Mouse (Mus musculus): Measurements from ENCODE around the gene Car3. TPM values are rescaled to one million over a fixed set of nuclear protein-coding genes. Genes with fewer than 3 reads are reported as not detected.

Car3 gene
- total and polyA plus RNA-seq, 3 experiments = 1.7 to 4.9 TPM; not detected in 1

DNA sequence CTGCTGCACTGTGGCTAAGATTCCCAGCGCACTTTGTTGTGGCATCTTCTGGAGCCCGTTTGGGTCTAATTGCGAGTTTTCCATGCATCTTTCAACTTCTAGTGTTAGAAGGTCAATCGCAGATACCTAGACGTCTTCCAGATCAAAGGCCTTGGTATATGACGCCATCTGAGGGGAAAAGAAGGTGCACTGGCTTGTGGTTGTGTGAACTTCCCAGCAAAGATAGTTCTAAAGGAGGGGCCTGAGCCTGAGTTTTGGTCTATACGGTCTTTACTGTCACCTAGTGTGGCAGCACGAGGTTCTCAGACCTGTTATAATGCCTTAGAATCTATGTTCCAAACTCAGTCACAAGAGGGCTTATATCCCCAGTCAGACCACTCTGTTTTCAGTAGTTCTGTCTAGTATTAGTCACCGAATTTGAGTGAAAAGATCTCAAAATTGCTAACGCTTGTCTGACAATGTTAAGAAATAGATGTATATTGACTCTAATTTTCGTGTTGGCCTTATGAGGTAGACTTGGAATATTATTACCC is 23.9 kb downstream of the Car3 start:
- Histone ChIP-seq H3K9me3 (replicated peaks; ENCODE audit: insufficient read depth, low read length) (no peaks in the 10 kb centered on the region), H3K4me1 (ENCODE audit: control insufficient read depth in 1 of 2, insufficient read depth in 2 of 2, low read length in 2 of 2) (peaks cover 23 to 38% of the 10 kb centered on the region in 2 experiments), H3K27ac (ENCODE audit: control insufficient read depth, low read depth, low read length) (peak overlapping the region; percentile 85), H3K27me3 (ENCODE audit: control insufficient read depth in 1 of 2, insufficient read depth in 2 of 2, low read length in 2 of 2) (no peaks in the 10 kb centered on the region), H3K9ac (ENCODE audit: control insufficient read depth, low read depth, low read length, poor library complexity, severe bottlenecking) (peak overlapping the region; percentile 96), H3K36me3 (ENCODE audit: control insufficient read depth in 1 of 2, insufficient read depth in 2 of 2, low read length in 2 of 2) (peaks cover 3 to 57% of the 10 kb centered on the region in 2 experiments), H3K79me2 (ENCODE audit: control insufficient read depth, insufficient read depth, low read length, poor library complexity) (peaks cover 50% of the 10 kb centered on the region), H3K4me3 (ENCODE audit: control insufficient read depth in 1 of 2, insufficient read depth in 1 of 2, low read depth in 2 of 2, low read length in 2 of 2) (peak overlapping the region; percentile 66 to 90)
- no peak for DNase-seq (ENCODE audit: low read depth, low spot score)
- TF ChIP-seq USF1 (IDR thresholded peaks at IDR 0.05; ENCODE audit: low read depth, low read length) = no peak
- no peak for TF ChIP-seq POLR2AphosphoS2 (IDR thresholded peaks at IDR 0.05; ENCODE audit: low read length)
- TF ChIP-seq ELF1 (IDR thresholded peaks at IDR 0.05; ENCODE audit: low read depth, low read length) = no peak
- no peak for TF ChIP-seq POLR2AphosphoS5 (IDR thresholded peaks at IDR 0.05; ENCODE audit: borderline replicate concordance, low read depth, low read length)
- TF ChIP-seq ETS1 (IDR thresholded peaks at IDR 0.05; ENCODE audit: low read depth, low read length) = no peak
- TF ChIP-seq SMC3 (IDR thresholded peaks at IDR 0.05; ENCODE audit: low read depth, low read length) = peak; percentile 17; the same call in 1 of the 2 replicates
- no peak for TF ChIP-seq KAT2A (conservative IDR thresholded peaks at IDR 0.05; ENCODE audit: low read depth, low read length)
- no peak for TF ChIP-seq TCF12 (IDR thresholded peaks at IDR 0.05; ENCODE audit: low read depth, low read length)
- TF ChIP-seq RAD21 (IDR thresholded peaks at IDR 0.05; ENCODE audit: low read depth, low read length) = peak; percentile 18; the same call in 1 of the 2 replicates
- TF ChIP-seq JUND (IDR thresholded peaks at IDR 0.05; ENCODE audit: low read depth, low read length) = no peak
- TF ChIP-seq MAX (IDR thresholded peaks at IDR 0.05; ENCODE audit: low read length) = 0 out of 2 replicates have a peak, but pooled peaks have one; percentile 37
- no peak for TF ChIP-seq ZNF384 (IDR thresholded peaks at IDR 0.05; ENCODE audit: low read depth, low read length)
- TF ChIP-seq NELFE (IDR thresholded peaks at IDR 0.05; ENCODE audit: low read depth, low read length) = no peak
- no peak for TF ChIP-seq MAFK (IDR thresholded peaks at IDR 0.05; ENCODE audit: borderline replicate concordance, low read depth, low read length)
- 0 out of 2 replicates have a peak, but pooled peaks have one; percentile 9 for TF ChIP-seq HCFC1 (IDR thresholded peaks at IDR 0.05; ENCODE audit: low read depth, low read length)
- peak; percentile 84 for TF ChIP-seq ZKSCAN1 (IDR thresholded peaks at IDR 0.05; ENCODE audit: low read depth, low read length)
- TF ChIP-seq RCOR1 (IDR thresholded peaks at IDR 0.05; ENCODE audit: low read depth, low read length) = no peak
- TF ChIP-seq MYC (IDR thresholded peaks at IDR 0.05; ENCODE audit: low read depth, low read length) = peak; percentile 61; the same call in 1 of the 2 replicates
- no peak for TF ChIP-seq GATA1 (IDR thresholded peaks at IDR 0.05; ENCODE audit: low read depth, low read length)
- TF ChIP-seq MXI1 (IDR thresholded peaks at IDR 0.05; ENCODE audit: low read depth, low read length) = peak; percentile 71
- no peak for TF ChIP-seq TBP (IDR thresholded peaks at IDR 0.05; ENCODE audit: low read depth, low read length)
- peak; percentile 21; the same call in 1 of the 2 replicates for TF ChIP-seq SIN3A (IDR thresholded peaks at IDR 0.05; ENCODE audit: low read length)
- no peak for TF ChIP-seq MAZ (IDR thresholded peaks at IDR 0.05; ENCODE audit: low read depth, low read length)
- peak in 1 of 3 experiments; percentile 18; a peak in 2 of 6 replicates for TF ChIP-seq CTCF (IDR thresholded peaks at IDR 0.05 in 2 of 3, conservative IDR thresholded peaks at IDR 0.05 in 1 of 3; ENCODE audit: control insufficient read depth in 1 of 3, insufficient read depth in 1 of 3, low read depth in 2 of 3, low read length in 3 of 3, poor library complexity in 1 of 3, severe bottlenecking in 1 of 3)
- TF ChIP-seq TAL1 (IDR thresholded peaks at IDR 0.05; ENCODE audit: low read length) = no peak
- TF ChIP-seq USF2 (IDR thresholded peaks at IDR 0.05; ENCODE audit: borderline replicate concordance in 1 of 2, insufficient read depth in 1 of 2, low read depth in 1 of 2, low read length in 2 of 2) = no peak
- TF ChIP-seq ZMIZ1 (IDR thresholded peaks at IDR 0.05; ENCODE audit: low read depth, low read length) = no peak
- TF ChIP-seq ZC3H11A (IDR thresholded peaks at IDR 0.05; ENCODE audit: low read depth, low read length) = no peak
- TF ChIP-seq BHLHE40 (IDR thresholded peaks at IDR 0.05; ENCODE audit: borderline replicate concordance, low read depth, low read length) = no peak
- no peak for TF ChIP-seq NRF1 (IDR thresholded peaks at IDR 0.05; ENCODE audit: insufficient read depth, low read depth, low read length, poor library complexity, severe bottlenecking)
- no peak for TF ChIP-seq POLR2A (IDR thresholded peaks at IDR 0.05; ENCODE audit: control insufficient read depth in 1 of 2, insufficient read depth in 1 of 2, low read depth in 1 of 2, low read length in 2 of 2, poor library complexity in 1 of 2)
- TF ChIP-seq MYB (IDR thresholded peaks at IDR 0.05; ENCODE audit: low read depth, low read length) = no peak
- TF ChIP-seq GABPA (IDR thresholded peaks at IDR 0.05; ENCODE audit: low read depth, low read length) = no peak
- no peak for TF ChIP-seq E2F4 (IDR thresholded peaks at IDR 0.05; ENCODE audit: borderline replicate concordance, low read depth, low read length)

Measured in MEL (cell line).